Mouse (Mus musculus): ENCODE data around the gene Extl1. TPM values are rescaled to one million over a fixed set of nuclear protein-coding genes. Genes with fewer than 3 reads are reported as not detected.

Extl1 gene
- polyA plus RNA-seq, 1 experiment from 2014 or later, result 0.37 TPM

GRCm38 (mm10) chr4:134401856-134402570 lies 18.4 kb upstream of the Extl1 start:
- Histone ChIP-seq H3K4me1 (peaks cover 38% of the 10 kb centered on the region), H3K4me3 (replicated peaks) (no peak overlapping the region), H3K9ac (0 out of 2 replicates have a peak overlapping the region, but pooled peaks have one; percentile 50), H3K27me3 (no peaks in the 10 kb centered on the region), H3K27ac (0 out of 2 replicates have a peak overlapping the region, but pooled peaks have one; percentile 56), H3K4me2 (peak overlapping the region; percentile 63; the same call in 1 of the 2 replicates), H3K9me3 (no peaks in the 10 kb centered on the region), H3K36me3 (replicated peaks) (no peaks in the 10 kb centered on the region)
- 73% methylated on average over 16 of the region's 16 CpGs for WGBS
- ATAC-seq (ENCODE audit: low FRiP score), result 0 out of 2 replicates have a peak, but pooled peaks have one; percentile 34

GRCm38 (mm10) chr4:134401181-134401661 lies 17.6 kb upstream of the Extl1 start:
- WGBS, result 9% methylated on average over 19 of the region's 19 CpGs
- peak overlapping the region; percentile 38 for H3K4me3 ChIP-seq (replicated peaks)
- H3K9ac ChIP-seq, result peak overlapping the region; percentile 50
- H3K4me2 ChIP-seq, result peak overlapping the region; percentile 63
- ATAC-seq (ENCODE audit: low FRiP score), result peak; percentile 85
- peaks cover 45% of the 10 kb centered on the region for H3K4me1 ChIP-seq
- H3K27ac ChIP-seq, result peak overlapping the region; percentile 56; the same call in 1 of the 2 replicates
- no peaks in the 10 kb centered on the region for H3K36me3 ChIP-seq (replicated peaks)
- H3K9me3 ChIP-seq, result no peaks in the 10 kb centered on the region
- no peaks in the 10 kb centered on the region for H3K27me3 ChIP-seq

- Histone ChIP-seq H3K36me3 (replicated peaks) (no peaks in the 10 kb centered on the region), H3K4me1 (peaks cover 45% of the 10 kb centered on the region), H3K9me3 (no peaks in the 10 kb centered on the region), H3K9ac (no peak overlapping the region), H3K27ac (0 out of 2 replicates have a peak overlapping the region, but pooled peaks have one; percentile 19), H3K4me2 (peak overlapping the region; percentile 63; the same call in 1 of the 2 replicates), H3K4me3 (replicated peaks) (no peak overlapping the region), H3K27me3 (no peaks in the 10 kb centered on the region)
- no peak for ATAC-seq (ENCODE audit: low FRiP score)
- WGBS, result 15% methylated on average over 5 of the region's 5 CpGs
Measured at GRCm38 (mm10) chr4:134400206-134400605, 16.6 kb upstream of the Extl1 start.

- Histone ChIP-seq H3K9me3 (no peaks in the 10 kb centered on the region), H3K27ac (no peak overlapping the region), H3K9ac (no peak overlapping the region), H3K4me3 (replicated peaks) (no peak overlapping the region), H3K4me1 (peaks cover 40% of the 10 kb centered on the region), H3K4me2 (0 out of 2 replicates have a peak overlapping the region, but pooled peaks have one; percentile 89), H3K27me3 (no peaks in the 10 kb centered on the region), H3K36me3 (replicated peaks) (no peaks in the 10 kb centered on the region)
- WGBS, result 83% methylated on average over 9 of the region's 9 CpGs
- ATAC-seq (ENCODE audit: low FRiP score), result no peak
Measured at GRCm38 (mm10) chr4:134397732-134398131, 14.1 kb upstream of the Extl1 start.

- WGBS, result 28% methylated on average over 7 of the region's 7 CpGs
- H3K27me3 ChIP-seq, result no peaks in the 10 kb centered on the region
- ATAC-seq (ENCODE audit: low FRiP score), result no peak
- H3K4me2 ChIP-seq, result peak overlapping the region; percentile 89
- H3K9ac ChIP-seq, result peak overlapping the region; percentile 69
- H3K27ac ChIP-seq, result 0 out of 2 replicates have a peak overlapping the region, but pooled peaks have one; percentile 53
- H3K9me3 ChIP-seq, result no peaks in the 10 kb centered on the region
- H3K4me1 ChIP-seq, result peaks cover 44% of the 10 kb centered on the region
- H3K36me3 ChIP-seq (replicated peaks), result no peaks in the 10 kb centered on the region
- peak overlapping the region; percentile 53 for H3K4me3 ChIP-seq (replicated peaks)
Measured at GRCm38 (mm10) chr4:134397121-134397520, 13.5 kb upstream of the Extl1 start.

- ATAC-seq (ENCODE audit: low FRiP score), result peak; percentile 97
- H3K4me3 ChIP-seq (replicated peaks), result peak within 1 kb of the TSS; percentile 53
- peaks cover 5% of the 10 kb centered on the region for H3K9me3 ChIP-seq
- peak within 1 kb of the TSS; percentile 69 for H3K9ac ChIP-seq
- H3K4me1 ChIP-seq, result peaks cover 35% of the 10 kb centered on the region
- H3K4me2 ChIP-seq, result peak within 1 kb of the TSS; percentile 89
- H3K36me3 ChIP-seq (replicated peaks), result no peaks in the 10 kb centered on the region
- H3K27me3 ChIP-seq, result no peaks in the 10 kb centered on the region
- under 1% methylated on average over 31 of the region's 31 CpGs for WGBS
- H3K27ac ChIP-seq, result peak within 1 kb of the TSS; percentile 53; the same call in 1 of the 2 replicates
Measured at GRCm38 (mm10) chr4:134395977-134396825, 12.6 kb upstream of the Extl1 start, which contains the start of gene Pafah2. Pafah2 (plus strand) TSS chr4:134396320.

GRCm38 (mm10) chr4:134395142-134395541 lies 11.5 kb upstream of the Extl1 start:
- Histone ChIP-seq H3K27me3 (no peaks in the 10 kb centered on the region), H3K4me3 (replicated peaks) (no peak overlapping the region), H3K9ac (no peak overlapping the region), H3K4me2 (no peak overlapping the region), H3K27ac (no peak overlapping the region), H3K9me3 (peaks cover 6% of the 10 kb centered on the region), H3K4me1 (peaks cover 25% of the 10 kb centered on the region), H3K36me3 (replicated peaks) (no peaks in the 10 kb centered on the region)
- WGBS, result 91% methylated on average over 7 of the region's 7 CpGs
- ATAC-seq (ENCODE audit: low FRiP score), result no peak

GRCm38 (mm10) chr4:134393026-134393425 lies 9.4 kb upstream of the Extl1 start:
- Histone ChIP-seq H3K4me2 (peak overlapping the region; percentile 9; the same call in 1 of the 2 replicates), H3K9ac (no peak overlapping the region), H3K27ac (peak overlapping the region; percentile 21; the same call in 1 of the 2 replicates), H3K4me3 (replicated peaks) (no peak overlapping the region), H3K36me3 (replicated peaks) (no peaks in the 10 kb centered on the region), H3K9me3 (peaks cover 6% of the 10 kb centered on the region), H3K4me1 (peaks cover 22% of the 10 kb centered on the region), H3K27me3 (no peaks in the 10 kb centered on the region)
- whole genome bisulfite sequencing, result 23% methylated on average over 12 of the region's 12 CpGs
- ATAC-seq (ENCODE audit: low FRiP score), result no peak

- no peak for ATAC-seq (ENCODE audit: low FRiP score)
- no peaks in the 10 kb centered on the region for H3K36me3 ChIP-seq (replicated peaks)
- no peaks in the 10 kb centered on the region for H3K27me3 ChIP-seq
- H3K27ac ChIP-seq, result peak overlapping the region; percentile 21; the same call in 1 of the 2 replicates
- peaks cover 6% of the 10 kb centered on the region for H3K9me3 ChIP-seq
- peaks cover 18% of the 10 kb centered on the region for H3K4me1 ChIP-seq
- H3K4me3 ChIP-seq (replicated peaks), result no peak overlapping the region
- 19% methylated on average over 8 of the region's 8 CpGs for WGBS
- H3K4me2 ChIP-seq, result peak overlapping the region; percentile 9; the same call in 1 of the 2 replicates
- H3K9ac ChIP-seq, result no peak overlapping the region
Measured at GRCm38 (mm10) chr4:134392595-134392994, 8.9 kb upstream of the Extl1 start.

- no peak overlapping the region for H3K4me2 ChIP-seq
- no peak for ATAC-seq (ENCODE audit: low FRiP score)
- WGBS, result 93% methylated on average over 1 of the region's 1 CpGs
- no peaks in the 10 kb centered on the region for H3K36me3 ChIP-seq (replicated peaks)
- no peak overlapping the region for H3K9ac ChIP-seq
- H3K9me3 ChIP-seq, result peaks cover 6% of the 10 kb centered on the region
- H3K4me3 ChIP-seq (replicated peaks), result no peak overlapping the region
- no peaks in the 10 kb centered on the region for H3K27me3 ChIP-seq
- peaks cover 8% of the 10 kb centered on the region for H3K4me1 ChIP-seq
- H3K27ac ChIP-seq, result no peak overlapping the region
Measured at GRCm38 (mm10) chr4:134391636-134392035, 8.0 kb upstream of the Extl1 start.

- no peaks in the 10 kb centered on the region for H3K36me3 ChIP-seq (replicated peaks)
- H3K9me3 ChIP-seq, result peaks cover 6% of the 10 kb centered on the region
- H3K9ac ChIP-seq, result no peak overlapping the region
- no peak overlapping the region for H3K4me3 ChIP-seq (replicated peaks)
- WGBS, result 12% methylated on average over 5 of the region's 5 CpGs
- no peak overlapping the region for H3K4me2 ChIP-seq
- H3K27ac ChIP-seq, result no peak overlapping the region
- no peaks in the 10 kb centered on the region for H3K27me3 ChIP-seq
- ATAC-seq (ENCODE audit: low FRiP score), result no peak
- peaks cover 5% of the 10 kb centered on the region for H3K4me1 ChIP-seq
Measured at GRCm38 (mm10) chr4:134388397-134388796, 4.7 kb upstream of the Extl1 start.

GRCm38 (mm10) chr4:134387268-134387667 lies 3.6 kb upstream of the Extl1 start:
- Histone ChIP-seq H3K4me1 (peaks cover under 1% of the 10 kb centered on the region), H3K9ac (no peak overlapping the region), H3K4me3 (replicated peaks) (no peak overlapping the region), H3K36me3 (replicated peaks) (no peaks in the 10 kb centered on the region), H3K27ac (no peak overlapping the region), H3K27me3 (no peaks in the 10 kb centered on the region), H3K9me3 (peaks cover 6% of the 10 kb centered on the region), H3K4me2 (no peak overlapping the region)
- no peak for ATAC-seq (ENCODE audit: low FRiP score)
- 70% methylated on average over 6 of the region's 6 CpGs for WGBS

Data from forebrain, embryonic 12.5 days (tissue).